In genomic region chr10:75937851-75938643, GRCm38 (mm10) we compare ENCODE assay signal across 10 mouse cellular contexts. TPM values are rescaled to one million over a fixed set of nuclear protein-coding genes. Genes with fewer than 3 reads are reported as not detected.
A peak's percentile ranks its signal among the peaks of the same experiment; 100 is the strongest.
DNase-seq lines count a peak whose midpoint lies in the region; ATAC-seq and TF ChIP-seq lines count a peak whose summit lies in the region.
"Had no signal": no experiment of that assay in that cellular context is flagged by ENCODE, and none has a peak within 500 bp of the region (broad histone marks: within the 10 kb centered on the region; RNA-seq: fewer than 3 reads in every experiment).

No protein-coding gene starts in this region.

- H3K27ac ChIP-seq in spleen, adult 2 months (ENCODE audit: insufficient read depth, low read length), result peak overlapping the region; percentile 54
- no peak overlapping the region for H3K27ac ChIP-seq in heart, embryonic 16.5 days (ENCODE audit: low read length)
- H3K27ac ChIP-seq in thymus, adult 2 months (ENCODE audit: control insufficient read depth, insufficient read depth, low read length), result no peak overlapping the region

- peak overlapping the region; percentile 80 for H3K4me2 ChIP-seq in heart, embryonic 16.5 days (ENCODE audit: low read depth, low read length)

- H3K9ac ChIP-seq in heart, embryonic 16.5 days (ENCODE audit: low read length), result 0 out of 2 replicates have a peak overlapping the region, but pooled peaks have one; percentile 7

- peak; percentile 34 to 61 for DNase-seq in heart, adult 18-20 months
- no peak for DNase-seq in heart, postnatal 14 days
- DNase-seq in spleen, adult 2 months (ENCODE audit: low read depth in 1 of 2, low spot score in 2 of 2), result no peak
- no peak for DNase-seq in spleen, adult 12 weeks (ENCODE audit: low spot score)
- peak; percentile 57 for DNase-seq in splenic B cell, adult 2 months (ENCODE audit: low read depth, low spot score)
- no peak for DNase-seq in thymus, postnatal 4 days
- DNase-seq in thymus, adult 2 months, result no peak

- ATAC-seq in heart, embryonic 16.5 days (replicated peaks; ENCODE audit: extremely low read depth, insufficient read depth, low FRiP score), result no peak

- H3K4me1 ChIP-seq in spleen, adult 2 months (ENCODE audit: control insufficient read depth, insufficient read depth, insufficient read length), result peaks cover 10% of the 10 kb centered on the region; the same call in 1 of the 2 replicates
- peaks cover 15% of the 10 kb centered on the region for H3K4me1 ChIP-seq in heart, embryonic 16.5 days (ENCODE audit: control insufficient read depth, insufficient read depth, low read length)
- H3K4me1 ChIP-seq in thymus, adult 2 months (replicated peaks; ENCODE audit: control insufficient read depth, insufficient read depth, low read length), result peaks cover 7% of the 10 kb centered on the region

- 28% methylated on average over 10 of the region's 10 CpGs for WGBS in spleen, adult 2 months
- 54% methylated on average over 10 of the region's 10 CpGs for WGBS in heart, embryonic 16.5 days
- 76% methylated on average over 10 of the region's 10 CpGs for WGBS in thymus, adult 2 months

- TF ChIP-seq POLR2A in spleen, adult 2 months (IDR thresholded peaks at IDR 0.05; ENCODE audit: low read depth, low read length), result no peak
- no peak for TF ChIP-seq POLR2A in thymus, adult 2 months (IDR thresholded peaks at IDR 0.05; ENCODE audit: control insufficient read depth, extremely low read depth, insufficient read depth, low read length, poor library complexity)

- intact Hi-C loops in heart, postnatal 14 days (cut with DNase I), result no loop called here

- no peak for TF ChIP-seq CTCF in spleen, adult 2 months (IDR thresholded peaks at IDR 0.05; ENCODE audit: extremely low read depth, insufficient read depth, insufficient read length, insufficient replicate concordance)
- no peak for TF ChIP-seq CTCF in thymus, adult 2 months (IDR thresholded peaks at IDR 0.05; ENCODE audit: borderline replicate concordance, control insufficient read depth, extremely low read depth, insufficient read depth, low read length, poor library complexity)

- no peaks in the 10 kb centered on the region for H3K36me3 ChIP-seq in spleen, adult 2 months (ENCODE audit: control insufficient read depth, insufficient read depth, low read length)
- no peaks in the 10 kb centered on the region for H3K36me3 ChIP-seq in heart, embryonic 16.5 days (ENCODE audit: control insufficient read depth, insufficient read depth)
- no peaks in the 10 kb centered on the region for H3K36me3 ChIP-seq in splenic B cell, adult 2 months (ENCODE audit: control insufficient read depth, insufficient read depth, low read length, poor library complexity, severe bottlenecking)
- no peaks in the 10 kb centered on the region for H3K36me3 ChIP-seq in thymus, adult 2 months (ENCODE audit: control insufficient read depth, insufficient read depth, low read length)

- no peak overlapping the region; the same call in 1 of the 2 replicates for H3K4me3 ChIP-seq in spleen, adult 2 months (ENCODE audit: extremely low read depth, insufficient read depth, insufficient read length)
- peak overlapping the region; percentile 60 for H3K4me3 ChIP-seq in heart, embryonic 16.5 days (ENCODE audit: low read length)
- H3K4me3 ChIP-seq in thymus, adult 2 months (ENCODE audit: control insufficient read depth, insufficient read depth, low read length), result no peak overlapping the region

- H3K27me3 ChIP-seq in spleen, adult 2 months (ENCODE audit: control insufficient read depth, insufficient read depth, low read length), result no peaks in the 10 kb centered on the region
- no peaks in the 10 kb centered on the region for H3K27me3 ChIP-seq in heart, embryonic 16.5 days (ENCODE audit: control insufficient read depth, insufficient read depth, low read length)
- no peaks in the 10 kb centered on the region for H3K27me3 ChIP-seq in splenic B cell, adult 2 months (ENCODE audit: control insufficient read depth, insufficient read depth, low read length, poor library complexity, severe bottlenecking)
- H3K27me3 ChIP-seq in thymus, adult 2 months (ENCODE audit: control insufficient read depth, insufficient read depth, low read length), result no peaks in the 10 kb centered on the region; the same call in 1 of the 2 replicates

- no peaks in the 10 kb centered on the region for H3K9me3 ChIP-seq in heart, embryonic 16.5 days (replicated peaks; ENCODE audit: control insufficient read depth, low read length)

RNA-seq across cellular contexts. Expression of gene Mmp11, which starts 1.8 kb away (rescaled TPM):
- total RNA-seq in heart, adult 18-20 months (2021), result 1 to 10 TPM; 5.0 to 5.2 TPM
- total RNA-seq in heart, postnatal 14 days (2021), result 1 to 10 TPM; 5.0 to 9.7 TPM
- polyA plus RNA-seq in spleen, adult 2 months (2012; rRNA removed), result 7.9 and 11.7 TPM in 2 replicates
- 26.4 and 30.3 TPM in 2 replicates for polyA plus RNA-seq in heart, embryonic 16.5 days (2015; fragmentation: Nextera tagmentation; extraction: Ambion mirVana)
- 7.5 and 9.3 TPM in 2 replicates for polyA plus RNA-seq in thymus, adult 2 months (2012; rRNA removed)

RNA-seq across cellular contexts. Expression of gene Gm867, which starts 2.4 kb away (rescaled TPM):
- not detected for total RNA-seq in heart, adult 18-20 months (2021)
- under 1 TPM in 1 of 2 experiments, not detected in 1; 0.24 TPM for total RNA-seq in heart, postnatal 14 days (2021)
- 3.9 and 4.5 TPM in 2 replicates for polyA plus RNA-seq in spleen, adult 2 months (2012; rRNA removed)
- 0.42 and 0.44 TPM in 2 replicates for polyA plus RNA-seq in heart, embryonic 16.5 days (2015; fragmentation: Nextera tagmentation; extraction: Ambion mirVana)
- polyA plus RNA-seq in thymus, adult 2 months (2012; rRNA removed), result 0.42 TPM in 1 of 2 replicates, not detected in the other

RNA-seq across cellular contexts. Expression of gene Vpreb3, which starts 4.8 kb away (rescaled TPM):
- total RNA-seq in heart, adult 18-20 months (2021), result under 1 TPM in 1 of 2 experiments, not detected in 1; 0.82 TPM
- total RNA-seq in heart, postnatal 14 days (2021), result under 1 TPM in 1 of 2 experiments, not detected in 1; 0.65 TPM
- polyA plus RNA-seq in spleen, adult 2 months (2012; rRNA removed), result 178 and 292 TPM in 2 replicates
- 0.56 and 0.72 TPM in 2 replicates for polyA plus RNA-seq in heart, embryonic 16.5 days (2015; fragmentation: Nextera tagmentation; extraction: Ambion mirVana)
- polyA plus RNA-seq in thymus, adult 2 months (2012; rRNA removed), result 3.1 and 4.8 TPM in 2 replicates
- total RNA-seq: layer of hippocampus, adult 8-10 months had no signal
- polyA plus RNA-seq: embryonic facial prominence, embryonic 11.5 days had no signal

RNA-seq across cellular contexts. Expression of gene Chchd10, which starts 5.1 kb away (rescaled TPM):
- total RNA-seq in heart, adult 18-20 months (2021), result 1,000 to 10,000 TPM; 1,749 to 1,983 TPM
- total RNA-seq in heart, postnatal 14 days (2021), result 1,000 to 10,000 TPM; 1,290 to 1,409 TPM
- 86.8 and 146 TPM in 2 replicates for polyA plus RNA-seq in spleen, adult 2 months (2012; rRNA removed)
- 655 and 710 TPM in 2 replicates for polyA plus RNA-seq in heart, embryonic 16.5 days (2015; fragmentation: Nextera tagmentation; extraction: Ambion mirVana)
- polyA plus RNA-seq in thymus, adult 2 months (2012; rRNA removed), result 172 and 198 TPM in 2 replicates

RNA-seq across cellular contexts. Expression of gene Gm5134, which starts 16.3 kb away (rescaled TPM):
- total RNA-seq in heart, adult 18-20 months (2021), result not detected
- total RNA-seq in heart, postnatal 14 days (2021), result not detected
- polyA plus RNA-seq in spleen, adult 2 months (2012; rRNA removed), result 0.93 and 1.2 TPM in 2 replicates
- polyA plus RNA-seq in heart, embryonic 16.5 days (2015; fragmentation: Nextera tagmentation; extraction: Ambion mirVana), result 0.05 and 0.28 TPM in 2 replicates
- 4.0 and 4.3 TPM in 2 replicates for polyA plus RNA-seq in thymus, adult 2 months (2012; rRNA removed)
- polyA plus RNA-seq: embryonic facial prominence, embryonic 11.5 days had no signal

Comparison
In these comparisons a context has a peak if more than half of its experiments do, and no peak if none do; other contexts are left out.
1. DNase-seq: peak in heart, adult 18-20 months (2 of 2) and splenic B cell, adult 2 months (single experiment); none in heart, postnatal 14 days (0 of 2), spleen, adult 2 months (0 of 2), spleen, adult 12 weeks (single experiment), thymus, postnatal 4 days (single experiment) and thymus, adult 2 months (single experiment).
2. RNA of gene Vpreb3, which starts 4.8 kb away (polyA plus RNA-seq): 178 to 292 TPM in spleen, adult 2 months; 3.1 to 4.8 TPM in thymus, adult 2 months and 0.56 to 0.72 TPM in heart, embryonic 16.5 days; every median in the first group is over 10 times any median in the second.